Mouse (Mus musculus) thymus, adult 18-20 months (tissue): Measurements from ENCODE around the gene Phactr2.

Experiments
- DNase-seq, 2 experiments: peaks; one replicate each; pipeline ENCODE4 v3.0.0; 2022; ENCODE audit warnings: mixed read lengths in 2 of 2

The Phactr2 gene

DNA sequence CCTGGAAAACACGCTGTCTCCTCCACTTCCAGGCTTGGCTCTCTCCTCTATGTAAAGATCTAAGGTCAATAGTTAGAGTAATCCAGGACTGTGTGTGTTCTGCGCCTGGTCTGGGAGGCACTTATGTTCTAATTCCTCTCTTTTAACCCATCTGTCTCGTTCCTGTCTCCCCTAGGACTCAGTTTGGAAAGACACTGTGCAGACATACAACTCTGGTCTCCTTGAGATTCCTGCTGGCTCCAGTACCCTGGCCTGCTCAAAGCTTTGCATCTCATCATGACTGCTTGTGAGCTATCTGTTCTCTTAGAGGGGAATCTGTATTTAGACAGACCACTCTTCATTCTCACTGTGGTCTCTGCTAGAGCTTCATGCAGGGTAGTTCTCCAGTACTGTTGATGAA lies 215.0 kb downstream of the Phactr2 start:
- DNase-seq: no peak

DNA sequence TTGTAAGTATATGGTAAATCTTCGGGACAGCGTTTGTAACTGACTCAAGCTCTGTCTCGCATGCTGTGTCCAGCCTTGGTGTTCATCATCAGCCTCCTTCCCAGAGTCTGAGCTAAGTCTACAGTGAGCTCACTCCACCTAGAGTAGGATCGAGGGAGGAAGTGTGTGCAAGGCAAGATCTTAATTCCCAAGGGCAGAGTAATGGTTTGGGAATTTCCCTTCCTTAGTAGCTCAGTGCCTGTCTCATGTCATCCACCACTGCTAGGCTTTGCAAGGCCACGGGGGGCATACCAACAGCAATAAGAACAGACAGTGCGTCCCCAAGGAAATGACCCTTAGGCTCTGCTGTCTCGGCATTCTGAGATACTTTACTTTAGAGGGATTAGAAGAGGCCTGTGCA lies 218.0 kb downstream of the Phactr2 start:
- DNase-seq: no peak

DNA sequence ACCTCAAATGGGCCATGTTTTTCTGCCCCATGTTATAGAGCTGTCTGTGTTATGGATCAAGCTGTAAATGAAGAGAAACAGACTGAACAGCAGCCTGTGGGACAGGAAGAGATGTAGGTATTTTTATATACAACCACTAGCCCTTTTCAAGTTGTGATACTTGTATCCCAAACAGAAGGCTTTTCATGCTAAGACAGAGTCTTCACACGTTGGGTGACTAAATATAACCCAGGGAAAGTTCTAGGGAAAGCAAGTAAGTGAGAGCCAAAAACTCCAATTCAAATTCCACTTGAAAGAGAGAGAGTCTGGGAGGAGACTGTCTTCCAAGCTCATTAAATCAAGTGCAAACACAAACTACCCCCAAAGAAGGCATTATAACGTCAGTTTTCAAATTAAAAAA lies 223.9 kb downstream of the Phactr2 start:
- DNase-seq: no peak

DNA sequence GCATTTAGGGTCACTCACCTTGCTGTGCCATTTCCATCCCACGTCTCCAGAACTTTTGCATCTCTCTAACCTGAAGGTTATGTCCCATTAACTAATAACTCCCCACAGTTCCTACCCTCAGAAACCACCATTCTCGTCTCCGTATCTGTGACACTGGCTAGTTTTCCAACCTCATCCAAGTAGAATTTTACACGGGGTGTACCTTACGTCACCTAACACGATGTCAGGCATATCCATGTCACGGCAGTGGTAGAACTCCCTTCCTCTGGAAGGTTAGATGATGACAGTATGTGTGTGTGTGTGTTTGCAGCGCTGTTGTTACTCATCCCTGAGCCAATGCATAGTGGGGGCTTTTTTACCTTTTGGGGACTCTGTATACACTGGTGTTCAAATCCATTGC lies 225.1 kb downstream of the Phactr2 start:
- no peak for DNase-seq

DNA sequence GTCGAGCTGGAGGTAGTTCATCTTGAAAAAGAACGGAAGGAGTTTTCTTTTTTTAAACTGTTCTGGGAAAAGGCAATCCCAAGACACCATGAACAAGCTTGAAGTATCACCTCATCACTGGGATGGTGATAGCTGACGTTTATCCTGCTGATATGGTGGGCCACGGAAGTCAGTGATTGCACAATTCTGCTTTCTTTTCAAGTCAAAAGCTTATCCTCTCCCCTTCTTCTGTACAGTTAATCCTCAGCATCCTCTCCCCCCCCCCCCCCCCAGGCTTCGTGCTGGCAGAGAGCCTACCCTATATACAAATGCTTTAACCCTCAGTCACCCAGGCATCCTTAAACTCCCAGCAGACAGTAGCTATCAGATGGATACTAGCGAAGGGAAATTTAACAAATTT lies 228.5 kb downstream of the Phactr2 start:
- DNase-seq: no peak

DNA sequence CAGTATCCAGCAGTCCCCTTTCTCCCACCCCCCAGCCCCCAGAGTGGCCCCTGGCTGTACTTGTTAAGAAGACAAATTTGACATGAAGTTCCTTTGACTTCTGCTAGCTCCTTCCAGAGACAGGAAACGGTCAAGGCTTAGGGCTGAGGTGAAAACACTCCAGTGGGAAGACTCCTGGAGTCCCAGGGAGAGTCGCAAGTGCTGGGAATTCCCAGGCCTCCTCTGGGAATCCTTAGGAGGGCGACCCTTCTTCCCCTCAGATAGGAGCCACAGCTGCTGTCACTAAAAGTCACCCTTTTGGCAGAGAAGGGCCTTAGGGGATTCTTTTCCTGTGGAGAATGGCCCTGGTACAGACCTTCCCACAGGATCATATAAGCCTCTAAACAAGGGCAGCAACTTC lies 230.0 kb downstream of the Phactr2 start:
- no peak for DNase-seq

DNA sequence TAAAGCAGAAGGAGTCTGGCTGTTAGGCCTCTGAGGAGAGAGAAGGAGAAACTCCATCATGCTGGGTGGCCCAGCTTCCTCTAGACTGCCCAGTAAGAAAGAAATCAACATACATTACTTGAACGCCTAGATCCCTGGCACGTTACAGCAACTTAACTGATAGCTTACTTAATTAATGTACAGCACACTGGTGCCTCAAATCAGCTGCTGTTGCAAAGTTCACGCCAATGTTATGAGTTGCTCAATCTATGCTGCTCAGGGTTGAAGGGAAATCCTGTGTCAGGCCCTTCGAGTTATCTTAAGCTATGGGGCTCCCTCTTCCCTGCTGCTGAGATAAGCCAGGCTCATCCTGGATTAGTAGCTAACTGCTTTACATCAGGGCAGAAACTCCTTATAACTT lies 233.8 kb downstream of the Phactr2 start:
- no peak for DNase-seq

DNA sequence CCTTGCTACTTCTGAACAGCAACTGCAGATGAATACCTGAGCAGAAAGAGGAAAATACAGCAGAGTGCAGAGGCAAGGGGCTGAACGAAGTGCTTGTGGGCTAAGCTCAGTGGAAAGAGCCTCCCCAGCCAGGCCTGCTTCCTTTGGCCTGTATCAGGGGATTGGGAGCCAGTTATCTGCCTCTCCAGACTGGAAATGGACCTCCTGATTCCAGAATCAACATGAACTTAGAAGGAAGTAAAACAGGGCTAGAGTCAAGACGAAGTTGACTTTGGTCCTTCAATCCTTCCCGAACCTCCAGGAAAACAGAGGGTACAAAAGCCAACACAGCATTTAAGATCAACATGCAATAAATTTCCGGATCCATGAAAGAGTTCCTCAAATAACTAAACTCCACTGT lies 236.0 kb downstream of the Phactr2 start:
- DNase-seq: no peak

DNA sequence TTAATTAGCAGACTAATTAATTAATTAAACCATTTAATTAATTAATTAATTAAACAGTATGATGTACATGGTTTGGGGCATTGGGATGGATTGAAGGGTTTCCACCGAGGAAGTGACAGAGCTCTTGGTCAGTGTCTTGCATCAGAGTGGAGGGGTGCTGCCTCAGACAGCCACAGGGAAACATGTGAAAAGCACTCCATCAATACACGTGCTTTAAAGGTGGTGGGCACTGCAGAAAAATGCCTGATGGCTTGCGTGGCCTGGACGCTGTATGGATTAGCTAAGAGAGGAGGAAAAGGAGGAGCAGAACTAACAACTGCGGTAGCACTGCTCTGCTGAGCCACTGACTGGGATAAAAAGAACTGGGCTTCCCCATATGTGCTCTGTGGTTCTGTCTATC lies 237.3 kb downstream of the Phactr2 start:
- DNase-seq: no peak

DNA sequence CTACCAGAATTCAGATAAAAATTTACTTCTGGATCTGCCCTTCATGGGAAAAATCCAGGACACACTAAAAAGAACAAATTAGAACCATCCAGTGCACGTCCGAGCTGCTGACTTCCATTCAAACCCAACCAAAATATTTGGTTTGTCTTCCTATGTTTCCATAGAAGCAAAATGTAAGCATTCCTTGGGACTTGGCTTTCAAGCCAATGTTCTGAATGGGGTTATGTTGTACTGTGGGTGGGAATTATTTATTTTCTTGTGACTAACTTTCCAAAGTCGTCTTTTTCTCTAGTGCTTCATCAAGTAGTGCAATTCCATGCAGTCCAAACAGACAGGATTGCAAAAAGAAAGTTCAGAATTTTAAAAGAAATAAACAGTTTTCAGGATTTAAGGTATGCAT lies 239.7 kb downstream of the Phactr2 start:
- no peak for DNase-seq

DNA sequence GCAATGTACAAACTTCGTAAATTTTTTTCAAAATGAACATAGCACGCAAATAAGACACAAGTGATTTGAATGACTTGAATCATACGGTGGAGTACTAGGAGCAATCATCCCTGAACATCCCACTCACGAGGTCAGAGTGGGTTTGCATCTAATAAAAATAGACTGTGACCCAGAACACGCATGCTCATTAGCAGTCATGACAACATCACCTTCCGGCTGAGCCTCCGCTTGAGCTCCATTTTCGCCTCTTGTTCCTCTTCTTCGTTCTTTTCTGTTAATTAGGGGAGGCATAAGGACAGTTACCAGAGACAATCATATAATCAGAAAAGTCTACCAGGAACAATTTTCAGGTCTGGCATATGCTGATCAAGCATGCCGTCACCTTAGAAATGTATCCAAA lies 240.3 kb downstream of the Phactr2 start:
- no peak for DNase-seq

DNA sequence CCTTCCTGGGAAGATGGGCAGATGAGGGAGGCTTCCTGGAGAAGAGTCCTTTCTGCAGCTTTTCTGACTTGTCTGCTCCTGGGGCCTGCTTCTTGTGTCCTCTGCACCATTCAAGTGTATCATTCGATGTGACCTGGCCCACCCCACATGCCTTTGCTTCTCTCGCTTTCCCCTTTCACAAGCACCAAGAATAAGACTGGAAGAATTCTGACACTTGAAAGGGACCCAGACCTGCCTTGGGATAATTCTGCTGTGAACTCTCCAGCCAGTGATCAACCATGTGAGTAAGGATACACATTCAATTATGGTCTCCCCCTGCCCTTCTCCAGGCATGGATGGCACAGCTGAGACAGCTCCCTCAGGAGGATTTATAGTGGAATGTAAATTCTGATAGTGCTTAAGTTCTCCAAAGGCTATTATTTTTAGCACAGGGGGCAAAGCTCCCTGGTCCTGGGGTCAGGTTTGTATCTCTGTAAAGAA lies 241.0 kb downstream of the Phactr2 start:
- no peak for DNase-seq

DNA sequence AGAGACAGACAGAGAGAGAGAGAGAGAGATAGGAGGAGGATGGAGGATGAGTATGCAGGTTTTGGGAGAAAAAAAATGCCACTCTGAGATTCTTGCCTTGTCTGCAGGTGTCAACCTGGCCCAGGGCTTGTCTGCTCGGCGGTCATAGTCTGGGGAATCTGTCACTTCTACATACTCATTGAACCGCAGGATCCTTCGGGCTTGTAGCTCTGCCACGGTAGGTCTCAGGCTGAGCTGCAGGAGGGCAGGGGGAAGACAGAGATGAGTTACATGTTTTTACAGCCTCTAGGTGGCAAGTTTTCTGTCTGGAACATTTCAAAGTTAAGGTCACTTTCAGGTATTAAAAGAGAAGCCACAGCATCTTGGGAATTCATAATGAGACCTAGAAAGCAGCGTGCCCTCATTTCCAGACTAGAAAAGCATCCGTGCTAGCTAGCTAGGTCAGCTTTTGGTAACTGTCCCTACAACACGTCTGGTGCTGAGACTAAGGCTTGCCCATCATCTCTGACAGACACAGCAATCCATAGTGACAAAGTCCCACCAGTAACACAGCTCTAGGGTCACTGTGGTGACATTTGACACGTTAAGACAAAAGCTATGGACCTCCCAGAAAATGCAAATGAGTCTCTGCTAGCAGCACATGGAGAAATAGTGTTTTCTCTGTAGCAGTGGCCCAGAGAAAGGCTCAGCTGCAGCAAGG lies 241.6 kb downstream of the Phactr2 start:
- no peak for DNase-seq

DNA sequence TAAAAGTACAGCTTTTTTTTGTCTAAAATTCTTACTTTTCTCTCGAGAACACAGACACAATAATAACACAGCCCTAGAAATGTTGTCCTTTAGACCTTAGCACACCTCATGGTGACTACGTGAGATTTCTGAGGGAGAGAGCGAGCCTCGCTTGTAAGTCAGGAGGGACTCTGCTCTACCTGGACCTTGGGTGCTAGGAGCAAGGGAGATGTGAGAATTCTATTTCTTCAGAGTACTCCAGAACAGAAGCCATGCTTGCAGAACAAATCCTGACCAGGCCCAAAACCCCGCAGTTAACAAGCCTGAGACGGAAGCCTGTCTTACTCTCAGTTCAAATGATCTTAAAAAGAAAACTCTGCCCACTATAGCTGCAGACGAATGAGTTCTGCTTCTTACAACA lies 243.5 kb downstream of the Phactr2 start:
- no peak for DNase-seq

DNA sequence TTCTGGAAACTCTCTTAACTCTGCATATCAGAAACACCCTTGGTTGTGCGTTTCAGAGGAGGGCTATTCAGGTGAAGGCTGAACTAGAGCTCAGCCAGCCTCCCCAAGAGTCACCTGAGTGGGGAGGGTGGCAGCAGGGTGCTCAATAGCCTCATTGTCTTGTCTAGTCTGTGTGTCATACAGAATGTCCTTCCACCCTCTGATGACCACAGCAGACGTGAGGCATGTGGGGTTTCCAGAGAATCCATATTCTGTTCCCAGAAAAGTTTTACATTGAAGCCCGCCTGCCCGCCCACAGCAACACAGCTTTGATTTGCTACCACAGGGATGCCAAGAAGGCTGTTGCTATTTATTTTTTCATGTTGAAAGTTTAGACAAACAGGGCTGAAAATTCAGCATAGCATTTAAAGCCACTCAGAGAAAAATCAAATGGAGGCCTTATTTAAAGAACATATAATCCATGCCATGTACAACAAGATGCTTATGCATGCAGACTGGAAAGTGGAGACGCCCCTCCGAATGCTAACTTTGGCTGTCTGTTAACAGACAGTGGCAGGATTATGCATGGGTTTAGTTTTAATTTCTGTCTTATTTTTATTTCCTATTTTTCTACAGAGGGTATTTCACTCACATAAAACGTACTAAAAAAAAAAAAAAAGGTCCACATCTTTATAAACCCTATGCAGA lies 248.7 kb downstream of the Phactr2 start:
- no peak for DNase-seq

DNA sequence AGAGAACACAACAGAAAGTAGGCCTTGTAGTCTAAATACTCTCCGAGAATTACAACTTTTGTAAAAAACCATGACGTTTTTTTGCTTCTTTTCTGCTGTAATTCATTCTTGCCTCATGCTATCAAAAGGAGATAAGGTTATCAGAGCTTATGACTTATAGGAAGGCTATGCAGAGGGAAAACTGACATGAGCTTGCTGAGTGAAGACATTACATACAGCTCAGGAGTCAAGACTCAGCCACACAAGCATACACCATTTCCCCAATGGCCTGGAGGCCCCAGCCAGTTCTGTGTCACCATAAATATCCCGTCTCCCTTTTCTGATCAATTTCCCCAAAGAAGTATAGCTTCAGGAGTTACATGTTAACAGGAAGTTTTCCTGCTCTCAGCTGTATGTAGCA lies 252.1 kb downstream of the Phactr2 start:
- DNase-seq: no peak

DNA sequence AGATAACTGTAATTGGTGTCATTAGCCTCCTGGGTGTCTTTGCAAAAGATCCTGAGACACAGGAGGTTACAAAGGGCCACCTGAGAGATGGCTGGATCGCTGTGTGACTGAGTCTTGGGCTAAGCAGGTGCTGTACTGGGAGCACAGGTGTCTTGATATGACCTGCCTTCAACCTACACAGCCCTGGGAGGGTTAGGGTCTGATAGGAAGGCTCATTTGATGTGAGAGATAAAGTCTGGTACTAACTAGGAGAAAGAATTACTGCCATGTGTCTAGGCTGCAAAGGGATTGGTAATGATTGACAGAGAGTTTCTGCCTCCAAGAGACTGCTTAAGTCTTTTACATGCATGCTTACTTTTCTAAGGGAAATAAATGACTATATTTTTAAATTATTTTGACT lies 254.2 kb downstream of the Phactr2 start:
- no peak for DNase-seq

DNA sequence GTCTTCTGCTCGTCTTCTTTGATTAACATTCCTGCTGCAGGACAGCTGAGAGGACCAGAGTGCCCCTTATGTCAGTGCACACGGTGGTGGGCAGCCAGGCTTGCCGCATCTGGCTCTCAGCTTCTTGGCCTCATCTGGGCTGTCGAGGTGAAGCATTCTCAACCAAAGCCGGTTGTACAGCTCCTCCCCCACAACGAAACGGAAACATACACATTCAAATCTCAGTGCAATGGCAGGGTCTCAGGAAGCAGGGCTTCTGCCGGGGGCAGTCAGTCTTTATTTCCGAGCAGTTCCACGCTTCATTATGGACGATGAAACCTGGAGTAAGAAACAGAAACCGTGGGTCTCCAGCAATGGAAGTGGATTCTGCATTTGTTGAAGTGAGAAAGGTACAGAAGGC lies 260.3 kb downstream of the Phactr2 start:
- no peak for DNase-seq

DNA sequence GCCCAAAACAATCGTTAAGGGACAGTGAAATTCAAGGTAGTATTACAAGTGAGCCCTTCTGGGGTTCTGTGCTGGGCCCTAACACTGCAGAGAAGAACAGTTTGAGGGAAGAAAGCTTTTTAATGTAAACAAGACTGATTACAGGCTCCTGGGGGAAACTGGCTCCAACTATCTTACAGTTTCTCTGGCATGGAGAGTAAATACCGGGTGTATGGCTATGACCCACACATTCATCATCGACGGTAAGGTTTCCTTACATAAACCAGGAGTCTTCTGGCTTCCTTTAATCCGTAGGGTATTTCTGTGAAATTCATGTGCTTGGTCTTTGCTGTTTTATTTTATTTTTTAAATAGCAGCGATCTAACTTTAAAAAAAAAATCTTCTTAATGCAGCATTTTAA lies 261.4 kb downstream of the Phactr2 start:
- no peak for DNase-seq

DNA sequence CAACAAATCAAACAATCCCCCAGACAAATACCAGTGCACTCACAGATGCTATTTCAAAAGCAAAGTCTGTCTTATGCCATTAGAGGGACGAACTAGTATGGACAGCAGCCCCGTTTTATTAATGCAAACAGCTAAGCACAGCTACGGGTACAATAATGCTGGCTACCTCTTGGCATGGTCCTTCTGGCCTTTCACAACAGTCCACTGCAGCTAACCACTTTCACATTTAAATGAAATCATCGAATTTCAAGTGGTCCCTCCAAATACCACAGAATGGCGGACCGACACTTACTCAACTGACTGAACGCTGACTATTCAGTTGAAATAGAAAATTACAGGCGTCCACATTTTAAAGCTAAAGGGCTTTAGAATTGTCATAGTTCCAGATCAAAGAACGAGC lies 261.9 kb downstream of the Phactr2 start:
- DNase-seq: no peak

DNA sequence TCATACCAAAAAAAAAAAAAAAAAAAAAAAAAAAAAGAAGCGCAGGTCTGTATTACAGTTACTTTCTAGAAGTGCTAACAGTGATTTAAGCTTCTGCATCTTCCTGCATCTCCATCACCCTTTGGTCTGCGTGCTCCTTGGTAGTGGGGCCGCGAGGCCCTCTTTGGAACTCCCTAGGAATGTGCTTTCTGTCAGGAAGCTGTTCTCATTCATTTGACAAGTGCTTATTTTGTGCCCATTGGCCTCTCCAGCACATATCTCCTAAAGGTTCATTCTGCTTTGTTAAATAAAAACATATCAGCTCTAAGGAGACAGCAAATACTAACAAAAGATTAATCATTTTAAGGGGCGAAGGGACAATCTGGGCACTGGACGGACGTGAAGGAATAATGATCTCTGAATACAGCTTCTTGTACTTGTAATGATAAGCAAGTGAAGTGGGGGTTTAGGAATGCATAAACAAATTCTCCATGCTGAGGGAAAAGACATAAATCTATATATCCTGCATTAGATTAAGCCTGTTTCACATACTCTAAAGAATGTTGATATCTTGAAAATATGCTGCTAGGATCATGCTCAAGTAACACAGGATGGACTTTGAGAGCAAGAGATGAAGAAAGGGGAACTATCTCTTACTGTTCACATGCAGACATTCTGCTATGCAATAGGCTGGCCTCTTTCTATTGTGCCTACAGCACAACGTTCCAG lies 264.1 kb downstream of the Phactr2 start:
- DNase-seq: no peak

DNA sequence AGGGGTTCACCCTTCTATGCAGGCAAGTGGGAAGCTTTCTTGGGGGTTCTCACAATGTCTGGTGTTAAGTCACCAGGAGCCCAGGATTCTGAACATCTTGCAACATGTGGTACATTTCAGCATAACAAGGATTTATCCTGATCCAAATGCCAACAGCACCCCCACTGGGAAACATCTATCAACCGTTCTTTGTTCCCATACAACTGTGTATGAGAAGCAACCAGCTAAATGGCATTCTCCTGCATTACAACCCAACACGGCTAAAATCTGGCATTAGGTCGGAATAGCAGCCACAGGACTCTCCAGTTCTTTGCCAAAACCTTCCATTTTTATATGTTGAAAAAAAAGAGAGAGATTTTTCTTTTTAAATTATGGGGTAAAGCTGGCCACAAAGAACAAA lies 264.7 kb downstream of the Phactr2 start:
- no peak for DNase-seq

DNA sequence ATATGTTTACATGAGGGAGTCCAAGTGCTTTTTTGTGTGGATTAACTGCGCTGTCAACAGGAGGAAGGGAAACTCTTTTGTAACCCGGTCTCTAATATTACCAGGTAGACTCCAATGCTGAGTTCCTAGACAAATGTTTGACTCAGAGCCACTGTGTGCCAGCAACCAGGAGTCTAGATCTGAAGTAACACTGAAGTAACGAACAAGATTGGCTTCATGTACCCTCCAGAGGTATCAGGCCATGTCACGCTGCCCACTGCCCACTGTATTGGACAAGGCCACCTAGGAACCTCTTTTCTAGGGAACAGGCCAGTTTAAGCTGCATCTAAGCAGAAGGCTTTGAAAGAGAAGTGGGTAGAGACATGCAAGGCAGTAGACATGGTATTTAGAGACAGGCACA lies 265.2 kb downstream of the Phactr2 start:
- no peak for DNase-seq

DNA sequence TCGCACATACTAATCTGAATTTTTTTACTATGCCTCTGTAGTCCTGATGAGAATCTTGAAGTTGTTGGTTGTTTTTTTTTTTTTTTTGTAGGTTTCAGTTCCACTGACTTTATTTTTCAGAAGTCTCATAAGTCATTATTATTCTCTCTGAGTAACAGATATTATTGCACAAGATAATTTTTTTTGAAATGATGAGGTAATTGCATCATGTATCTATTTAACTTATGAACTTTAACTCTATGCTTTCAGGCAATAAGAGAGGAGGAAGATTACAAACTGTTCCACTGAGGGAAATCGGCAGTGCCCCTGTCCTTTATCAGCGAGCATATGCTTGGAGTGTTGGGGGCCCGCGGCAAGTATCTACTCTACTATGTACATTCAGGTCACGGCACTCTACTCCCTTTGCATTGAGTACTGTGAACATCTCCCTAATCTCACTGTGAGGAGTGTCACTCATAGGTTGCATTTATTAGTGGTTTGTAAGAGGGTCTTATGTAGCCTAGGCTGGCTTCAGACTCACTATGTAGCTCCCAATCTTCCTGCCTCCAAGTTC lies 272.4 kb downstream of the Phactr2 start:
- DNase-seq: no peak
